Mouse (Mus musculus): ENCODE results near the gene R3hdm4. TPM values are rescaled to one million over a fixed set of nuclear protein-coding genes. Genes with fewer than 3 reads are reported as not detected.

The R3hdm4 gene
- polyA plus RNA-seq, 1 experiment from 2014 or later = 92.8 TPM

DNA sequence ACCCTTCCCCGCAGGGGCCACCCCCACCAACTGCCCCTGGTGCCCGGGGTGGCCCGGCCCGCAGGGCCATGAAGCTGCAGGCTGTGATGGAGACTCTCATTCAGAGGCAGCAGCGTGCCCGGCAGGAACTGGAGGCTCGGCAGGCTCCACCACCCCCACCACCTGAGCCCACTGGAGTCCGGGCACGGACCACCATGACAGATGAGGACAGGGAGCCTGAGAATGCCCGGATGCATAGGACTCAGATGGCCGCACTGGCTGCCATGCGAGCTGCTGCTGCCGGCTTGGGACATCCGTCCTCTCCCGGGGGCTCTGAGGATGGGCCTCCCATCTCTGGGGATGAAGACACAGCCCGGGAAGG, 9.8 kb upstream of the R3hdm4 start:
- H3K9me3 ChIP-seq (replicated peaks) = no peaks in the 10 kb centered on the region
- H3K27me3 ChIP-seq (replicated peaks) = no peaks in the 10 kb centered on the region
- H3K4me2 ChIP-seq = no peak overlapping the region
- 87% methylated on average over 16 of the region's 16 CpGs for WGBS
- ATAC-seq (ENCODE audit: insufficient number of reproducible peaks, low FRiP score) = no peak
- H3K27ac ChIP-seq (ENCODE audit: poor library complexity, severe bottlenecking) = no peak overlapping the region
- H3K9ac ChIP-seq = no peak overlapping the region
- H3K4me1 ChIP-seq (replicated peaks) = peaks cover 80% of the 10 kb centered on the region
- no peak overlapping the region for H3K4me3 ChIP-seq
- peaks cover 43% of the 10 kb centered on the region for H3K36me3 ChIP-seq

DNA sequence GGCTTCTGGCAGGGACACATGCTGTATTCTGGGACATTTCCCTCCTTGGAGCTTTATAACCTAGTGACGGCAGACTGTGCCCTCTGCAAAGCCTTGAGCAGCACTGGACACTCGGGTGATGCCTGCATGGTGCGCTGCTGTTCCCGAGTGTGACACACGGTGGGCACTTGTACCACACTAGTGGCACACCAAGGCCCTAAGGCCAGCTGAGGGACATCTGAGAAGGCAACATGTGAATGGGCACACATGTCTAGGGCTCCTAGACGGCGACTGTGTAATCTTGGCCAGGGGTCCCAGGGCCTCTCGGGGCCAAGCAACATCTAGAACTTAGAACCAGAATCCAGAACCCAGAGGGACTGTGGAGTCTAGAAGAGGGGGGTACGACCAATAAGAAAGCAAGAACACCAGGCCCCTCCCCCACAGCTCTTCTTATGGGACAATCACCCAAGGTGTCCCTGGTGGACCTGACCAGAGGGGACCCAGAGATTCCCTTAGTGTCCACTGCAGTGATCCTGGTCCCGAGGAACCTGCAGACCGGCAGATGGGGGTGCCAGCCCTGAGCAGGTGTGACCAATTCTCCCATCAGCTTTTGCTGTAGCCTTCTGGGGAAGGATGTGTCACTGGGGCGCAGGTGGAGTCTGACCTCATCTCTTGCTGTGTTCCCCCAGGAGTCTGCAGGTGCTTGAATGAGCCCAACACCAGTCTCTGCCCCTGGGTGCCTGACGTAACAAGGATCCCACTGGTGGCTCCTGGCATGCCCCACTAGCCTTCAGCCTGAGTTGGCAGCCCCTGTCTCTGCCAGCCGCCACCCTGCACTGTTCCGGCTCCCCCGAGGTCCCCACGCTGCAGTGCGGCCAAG, 9.2 kb upstream of the R3hdm4 start:
- Histone ChIP-seq H3K9me3 (replicated peaks) (no peaks in the 10 kb centered on the region), H3K27me3 (replicated peaks) (no peaks in the 10 kb centered on the region), H3K4me2 (peak overlapping the region; percentile 80; the same call in 1 of the 2 replicates), H3K36me3 (peaks cover 40% of the 10 kb centered on the region), H3K9ac (peak overlapping the region; percentile 96; the same call in 1 of the 2 replicates), H3K27ac (ENCODE audit: poor library complexity, severe bottlenecking) (peak overlapping the region; percentile 98), H3K4me3 (no peak overlapping the region), H3K4me1 (replicated peaks) (peaks cover 78% of the 10 kb centered on the region)
- WGBS = 87% methylated on average over 18 of the region's 18 CpGs
- ATAC-seq (ENCODE audit: insufficient number of reproducible peaks, low FRiP score) = no peak

- Histone ChIP-seq H3K9ac (peak overlapping the region; percentile 96), H3K27me3 (replicated peaks) (0 out of 2 replicates have a peak, but pooled peaks cover 2% of the 10 kb centered on the region), H3K4me2 (peak overlapping the region; percentile 80), H3K36me3 (peaks cover 34% of the 10 kb centered on the region), H3K27ac (ENCODE audit: poor library complexity, severe bottlenecking) (peak overlapping the region; percentile 98), H3K9me3 (replicated peaks) (no peaks in the 10 kb centered on the region), H3K4me1 (replicated peaks) (peaks cover 67% of the 10 kb centered on the region), H3K4me3 (peak overlapping the region; percentile 94)
- no peak for ATAC-seq (ENCODE audit: insufficient number of reproducible peaks, low FRiP score)
- WGBS = 22% methylated on average over 9 of the region's 9 CpGs
These were observed 8.1 kb upstream of the R3hdm4 start for GRCm38 (mm10) chr10:79928907-79929701.

- WGBS = under 1% methylated on average over 29 of the region's 29 CpGs
- H3K4me3 ChIP-seq = peak overlapping the region; percentile 94
- H3K27me3 ChIP-seq (replicated peaks) = peaks cover 7% of the 10 kb centered on the region
- peak overlapping the region; percentile 96 for H3K9ac ChIP-seq
- ATAC-seq (ENCODE audit: insufficient number of reproducible peaks, low FRiP score) = peak; percentile 7
- peak overlapping the region; percentile 98 for H3K27ac ChIP-seq (ENCODE audit: poor library complexity, severe bottlenecking)
- no peaks in the 10 kb centered on the region for H3K9me3 ChIP-seq (replicated peaks)
- H3K4me1 ChIP-seq (replicated peaks) = peaks cover 57% of the 10 kb centered on the region
- H3K36me3 ChIP-seq = peaks cover 25% of the 10 kb centered on the region
- H3K4me2 ChIP-seq = peak overlapping the region; percentile 80
These were observed 7.2 kb upstream of the R3hdm4 start for GRCm38 (mm10) chr10:79928030-79928694.

- H3K4me3 ChIP-seq = peak overlapping the region; percentile 94
- H3K36me3 ChIP-seq = peaks cover 23% of the 10 kb centered on the region
- ATAC-seq (ENCODE audit: insufficient number of reproducible peaks, low FRiP score) = peak; percentile 51
- under 1% methylated on average over 52 of the region's 54 CpGs for WGBS
- H3K9me3 ChIP-seq (replicated peaks) = no peaks in the 10 kb centered on the region
- H3K4me2 ChIP-seq = peak overlapping the region; percentile 80
- peaks cover 14% of the 10 kb centered on the region for H3K27me3 ChIP-seq (replicated peaks)
- H3K27ac ChIP-seq (ENCODE audit: poor library complexity, severe bottlenecking) = peak overlapping the region; percentile 98
- peak overlapping the region; percentile 96 for H3K9ac ChIP-seq
- peaks cover 50% of the 10 kb centered on the region for H3K4me1 ChIP-seq (replicated peaks)
These were observed 6.5 kb upstream of the R3hdm4 start for GRCm38 (mm10) chr10:79927324-79928029.

DNA sequence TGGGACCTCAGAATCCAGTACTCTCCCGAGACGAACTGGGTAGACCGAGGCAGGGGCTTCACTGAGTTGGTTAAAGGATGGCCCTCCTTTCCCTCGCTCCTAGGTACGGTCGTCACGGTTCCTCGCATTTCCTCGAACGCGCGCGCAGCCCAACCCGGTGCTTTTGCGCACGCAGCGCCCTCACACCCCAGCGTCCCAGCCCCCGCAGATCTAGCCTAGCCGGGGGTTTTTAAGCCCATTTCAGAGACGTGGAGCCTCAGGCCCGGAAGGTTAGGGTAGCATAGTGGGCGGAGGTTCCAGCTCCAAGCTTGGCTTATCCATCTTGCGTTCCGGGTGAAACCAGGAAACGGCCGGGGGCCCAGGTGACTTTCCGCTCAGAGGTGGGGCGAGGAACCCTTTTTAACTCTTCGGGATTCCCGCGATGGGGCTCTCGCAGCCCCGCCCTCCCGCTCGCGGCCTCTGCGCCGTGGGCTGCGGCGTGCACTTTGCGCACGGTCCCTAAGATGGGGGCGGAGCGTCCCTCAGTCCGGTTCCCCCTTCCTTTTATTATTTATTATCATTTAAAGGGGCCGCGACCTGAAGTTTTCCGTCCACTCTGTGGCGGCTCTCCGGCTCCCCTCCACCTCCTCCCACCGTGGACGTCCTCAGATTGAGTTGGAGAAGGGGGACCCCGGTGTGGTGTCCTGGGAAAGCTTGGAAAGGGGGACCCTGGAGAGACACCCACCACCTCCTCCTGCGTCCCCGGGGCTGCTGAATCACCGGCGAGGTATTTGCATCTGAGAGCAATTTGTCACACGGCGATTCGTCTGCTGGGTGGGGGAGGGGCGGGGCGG, 5.7 kb upstream of the R3hdm4 start, which contains the start of gene Arid3a:
Gene Arid3a (plus strand): TSS at position 553 of the 833 bp plus-strand sequence.
- H3K4me3 ChIP-seq = peak within 1 kb of the TSS; percentile 94
- H3K36me3 ChIP-seq = peaks cover 16% of the 10 kb centered on the region
- H3K27ac ChIP-seq (ENCODE audit: poor library complexity, severe bottlenecking) = peak within 1 kb of the TSS; percentile 98
- WGBS = under 1% methylated on average over 63 of the region's 63 CpGs
- H3K9me3 ChIP-seq (replicated peaks) = no peaks in the 10 kb centered on the region
- peak; percentile 84 for ATAC-seq (ENCODE audit: insufficient number of reproducible peaks, low FRiP score)
- peak within 1 kb of the TSS; percentile 80 for H3K4me2 ChIP-seq
- peak within 1 kb of the TSS; percentile 96 for H3K9ac ChIP-seq
- H3K27me3 ChIP-seq (replicated peaks) = peaks cover 22% of the 10 kb centered on the region
- H3K4me1 ChIP-seq (replicated peaks) = peaks cover 45% of the 10 kb centered on the region

- WGBS = 10% methylated on average over 14 of the region's 15 CpGs
These were observed 4.9 kb upstream of the R3hdm4 start for GRCm38 (mm10) chr10:79925785-79926490.

GRCm38 (mm10) chr10:79924998-79925784, 4.2 kb upstream of the R3hdm4 start:
- H3K27me3 ChIP-seq (replicated peaks) = peaks cover 37% of the 10 kb centered on the region
- peak overlapping the region; percentile 80 for H3K4me2 ChIP-seq
- H3K4me1 ChIP-seq (replicated peaks) = peaks cover 44% of the 10 kb centered on the region
- 11% methylated on average over 29 of the region's 29 CpGs for WGBS
- H3K27ac ChIP-seq (ENCODE audit: poor library complexity, severe bottlenecking) = 0 out of 2 replicates have a peak overlapping the region, but pooled peaks have one; percentile 98
- peak overlapping the region; percentile 94; the same call in 1 of the 2 replicates for H3K4me3 ChIP-seq
- H3K36me3 ChIP-seq = 0 out of 2 replicates have a peak, but pooled peaks cover under 1% of the 10 kb centered on the region
- H3K9me3 ChIP-seq (replicated peaks) = no peaks in the 10 kb centered on the region
- peak overlapping the region; percentile 96; the same call in 1 of the 2 replicates for H3K9ac ChIP-seq
- no peak for ATAC-seq (ENCODE audit: insufficient number of reproducible peaks, low FRiP score)

More at GRCm38 (mm10) chr10:79925785-79926490, 4.9 kb upstream of the R3hdm4 start:
- H3K4me3 ChIP-seq = peak overlapping the region; percentile 94
- peak overlapping the region; percentile 98 for H3K27ac ChIP-seq (ENCODE audit: poor library complexity, severe bottlenecking)
- H3K9me3 ChIP-seq (replicated peaks) = no peaks in the 10 kb centered on the region
- peak overlapping the region; percentile 80 for H3K4me2 ChIP-seq
- H3K9ac ChIP-seq = peak overlapping the region; percentile 96
- H3K36me3 ChIP-seq = peaks cover 8% of the 10 kb centered on the region
- ATAC-seq (ENCODE audit: insufficient number of reproducible peaks, low FRiP score) = no peak
- peaks cover 29% of the 10 kb centered on the region for H3K27me3 ChIP-seq (replicated peaks)
- peaks cover 46% of the 10 kb centered on the region for H3K4me1 ChIP-seq (replicated peaks)

DNA sequence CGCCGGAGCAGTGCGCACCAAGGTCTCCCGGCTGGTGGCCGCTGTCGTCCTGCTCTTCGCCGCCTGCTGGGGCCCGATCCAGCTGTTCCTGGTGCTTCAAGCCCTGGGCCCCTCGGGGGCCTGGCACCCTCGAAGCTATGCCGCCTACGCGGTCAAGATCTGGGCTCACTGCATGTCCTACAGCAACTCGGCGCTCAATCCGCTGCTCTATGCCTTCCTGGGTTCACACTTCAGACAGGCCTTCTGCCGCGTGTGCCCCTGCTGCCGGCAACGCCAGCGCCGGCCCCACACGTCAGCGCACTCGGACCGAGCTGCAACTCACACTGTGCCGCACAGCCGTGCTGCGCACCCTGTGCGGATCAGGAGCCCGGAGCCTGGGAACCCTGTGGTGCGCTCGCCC, 564 bp upstream of the R3hdm4 start:
- H3K4me2 ChIP-seq = peak overlapping the region; percentile 65
- peaks cover 47% of the 10 kb centered on the region for H3K4me1 ChIP-seq (replicated peaks)
- no peaks in the 10 kb centered on the region for H3K36me3 ChIP-seq
- peak overlapping the region; percentile 43 for H3K9ac ChIP-seq
- H3K27ac ChIP-seq (ENCODE audit: poor library complexity, severe bottlenecking) = no peak overlapping the region
- H3K4me3 ChIP-seq = peak overlapping the region; percentile 29
- WGBS = 3% methylated on average over 34 of the region's 34 CpGs
- peaks cover 67% of the 10 kb centered on the region for H3K27me3 ChIP-seq (replicated peaks)
- H3K9me3 ChIP-seq (replicated peaks) = no peaks in the 10 kb centered on the region
- no peak for ATAC-seq (ENCODE audit: insufficient number of reproducible peaks, low FRiP score)

Measured in heart, embryonic 12.5 days (tissue).